Mouse (Mus musculus) heart, embryonic 14.5 days (tissue): ENCODE data around the gene Ethe1. TPM values are rescaled to one million over a fixed set of nuclear protein-coding genes. Genes with fewer than 3 reads are reported as not detected.
"Not testable (repeated sequence)": the region's sequence is repeated elsewhere in the genome, so short reads cannot be mapped to it uniquely, and the experiment has no call there.

Experiments
- ATAC-seq: fragments of 200-750 bp; cut with Nextera tagmentation; 2 replicates; pipeline ENCODE4 v1.8.0; 2017; ENCODE audit warnings: low read depth, moderate TSS enrichment; ENCODE audit not compliant: insufficient number of reproducible peaks, insufficient read depth, low FRiP score
- H3K27ac ChIP-seq, 2 experiments: fragments of 200-500 bp in 1 of 2; fragments of 300-500 bp in 1 of 2; sonication (generic) in 1 of 2; replicated peaks in 1 of 2; 2 replicates each; pipeline ENCODE4 v1.5.1; 2012 to 2014; ENCODE audit warnings: low read depth in 2 of 2, low read length in 2 of 2, control low read depth in 1 of 2, mild to moderate bottlenecking in 1 of 2, mixed read lengths in 1 of 2; ENCODE audit not compliant: control insufficient read depth in 1 of 2, insufficient read depth in 1 of 2
- H3K27me3 ChIP-seq: fragments of 300-500 bp; sonication (generic); 2 replicates; pipeline ENCODE4 v1.6.1; 2014; ENCODE audit warnings: mild to moderate bottlenecking, low read length, control low read depth; ENCODE audit not compliant: control insufficient read depth, insufficient read depth
- H3K36me3 ChIP-seq: fragments of 300-500 bp; sonication (generic); 2 replicates; pipeline ENCODE4 v1.6.1; 2014; ENCODE audit warnings: mild to moderate bottlenecking, control low read depth, low read length, mixed read lengths; ENCODE audit not compliant: control insufficient read depth, insufficient read depth
- H3K4me1 ChIP-seq, 2 experiments: fragments of 200-500 bp in 1 of 2; fragments of 300-500 bp in 1 of 2; sonication (generic) in 1 of 2; 2 replicates each; pipeline ENCODE4 v1.6.1; 2012 to 2014; ENCODE audit warnings: low read length in 2 of 2, control low read depth in 1 of 2, mixed read lengths in 1 of 2; ENCODE audit not compliant: control insufficient read depth in 2 of 2, insufficient read depth in 2 of 2
- H3K4me2 ChIP-seq: fragments of 300-500 bp; sonication (generic); 2 replicates; pipeline ENCODE4 v1.6.1; 2014; ENCODE audit warnings: mild to moderate bottlenecking, low read length
- H3K4me3 ChIP-seq, 2 experiments: fragments of 200-500 bp in 1 of 2; fragments of 300-500 bp in 1 of 2; sonication (generic) in 1 of 2; 2 replicates each; pipeline ENCODE4 v1.5.1; 2012 to 2014; ENCODE audit warnings: low read length in 2 of 2, mild to moderate bottlenecking in 2 of 2, control low read depth in 1 of 2, low read depth in 1 of 2, moderate library complexity in 1 of 2; ENCODE audit not compliant: control insufficient read depth in 1 of 2, insufficient read depth in 1 of 2
- H3K9ac ChIP-seq: fragments of 300-500 bp; sonication (generic); 2 replicates; pipeline ENCODE4 v1.6.1; 2014; ENCODE audit warnings: mild to moderate bottlenecking, low read length
- H3K9me3 ChIP-seq: fragments of 300-500 bp; sonication (generic); 2 replicates; pipeline ENCODE4 v1.6.1; 2016; ENCODE audit warnings: low read length, control low read depth; ENCODE audit not compliant: control insufficient read depth
- whole genome bisulfite sequencing: fragments of 180-500 bp; shearing (Covaris S2); extraction: QIAGEN DNeasy Blood & Tissue Kit; methylation state at CpG from one replicate; pipeline ENCODE4 v1.1.7; 2014; 5-methylcytosine and 5-hydroxymethylcytosine counted together
- polyA plus RNA-seq: library from polyadenylated mRNA; unstranded; fragments of >200 nt; fragmentation: Nextera tagmentation; extraction: Ambion mirVana; gene quantifications from 2 replicates; pipeline ENCODE4 v1.2.1, GENCODE M21; 2014

Gene Ethe1
- polyA plus RNA-seq, 1 experiment from 2014 or later, result 26.2 TPM

DNA sequence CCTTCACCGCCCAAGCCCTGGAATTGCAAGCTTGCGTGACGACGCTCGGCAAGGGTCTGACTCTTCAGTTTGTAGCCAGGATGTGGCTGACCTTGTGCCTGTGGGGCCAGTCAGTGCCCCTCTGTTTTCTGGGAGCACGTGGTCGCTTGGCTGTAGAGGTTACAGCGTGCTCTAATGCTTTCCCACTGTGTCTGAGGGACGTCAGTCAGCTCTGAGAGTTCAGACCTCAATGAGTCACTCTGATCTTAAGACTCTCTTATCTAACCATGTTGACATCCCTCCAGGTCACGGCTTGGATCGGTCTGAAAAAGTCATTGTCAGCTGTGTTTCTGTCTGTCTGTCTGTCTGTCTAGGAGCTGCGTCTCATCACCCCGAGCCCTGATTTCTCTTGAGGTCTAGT is 27.5 kb downstream of the Ethe1 start:
- H3K9me3 ChIP-seq, result no peaks in the 10 kb centered on the region
- no peak overlapping the region for H3K4me3 ChIP-seq
- peaks cover 4 to 14% of the 10 kb centered on the region in 2 experiments; a peak in 3 of 4 replicates for H3K4me1 ChIP-seq
- ATAC-seq, result no peak
- 57% methylated on average over 13 of the region's 13 CpGs for WGBS
- no peaks in the 10 kb centered on the region for H3K36me3 ChIP-seq
- no peak overlapping the region for H3K9ac ChIP-seq
- no peak overlapping the region for H3K27ac ChIP-seq
- H3K4me2 ChIP-seq, result no peak overlapping the region
- peaks cover 42% of the 10 kb centered on the region for H3K27me3 ChIP-seq

GRCm38 (mm10) chr7:24617763-24618162 is 30.4 kb downstream of the Ethe1 start:
- ATAC-seq, result no peak
- no peak overlapping the region for H3K27ac ChIP-seq
- 67% methylated on average over 8 of the region's 8 CpGs for WGBS
- H3K4me2 ChIP-seq, result no peak overlapping the region
- peaks cover 13% of the 10 kb centered on the region for H3K27me3 ChIP-seq
- H3K9ac ChIP-seq, result no peak overlapping the region
- H3K4me3 ChIP-seq, result no peak overlapping the region
- 0 out of 2 replicates have a peak, but pooled peaks cover 4% of the 10 kb centered on the region for H3K9me3 ChIP-seq
- no peaks in the 10 kb centered on the region for H3K36me3 ChIP-seq
- H3K4me1 ChIP-seq, result peaks cover 0 to under 1% of the 10 kb centered on the region in 2 experiments; a peak in 2 of 4 replicates

- not testable (repeated sequence) for H3K27me3 ChIP-seq, H3K9me3 ChIP-seq, ATAC-seq, H3K4me3 ChIP-seq, H3K36me3 ChIP-seq, H3K27ac ChIP-seq, H3K4me1 ChIP-seq, H3K9ac ChIP-seq, H3K4me2 ChIP-seq
- 85% methylated on average over 8 of the region's 8 CpGs for WGBS
Observed at GRCm38 (mm10) chr7:24618374-24618773, 31.0 kb downstream of the Ethe1 start.

- no peak for ATAC-seq
- H3K27me3 ChIP-seq, result no peaks in the 10 kb centered on the region
- no peak overlapping the region for H3K9ac ChIP-seq
- no peaks in the 10 kb centered on the region for H3K4me1 ChIP-seq
- 36% methylated on average over 13 of the region's 13 CpGs for WGBS
- H3K27ac ChIP-seq, result no peak overlapping the region
- H3K36me3 ChIP-seq, result no peaks in the 10 kb centered on the region
- no peak overlapping the region for H3K4me2 ChIP-seq
- H3K9me3 ChIP-seq, result 0 out of 2 replicates have a peak, but pooled peaks cover 4% of the 10 kb centered on the region
- H3K4me3 ChIP-seq, result no peak overlapping the region
Observed at GRCm38 (mm10) chr7:24619671-24620397, 32.5 kb downstream of the Ethe1 start.

DNA sequence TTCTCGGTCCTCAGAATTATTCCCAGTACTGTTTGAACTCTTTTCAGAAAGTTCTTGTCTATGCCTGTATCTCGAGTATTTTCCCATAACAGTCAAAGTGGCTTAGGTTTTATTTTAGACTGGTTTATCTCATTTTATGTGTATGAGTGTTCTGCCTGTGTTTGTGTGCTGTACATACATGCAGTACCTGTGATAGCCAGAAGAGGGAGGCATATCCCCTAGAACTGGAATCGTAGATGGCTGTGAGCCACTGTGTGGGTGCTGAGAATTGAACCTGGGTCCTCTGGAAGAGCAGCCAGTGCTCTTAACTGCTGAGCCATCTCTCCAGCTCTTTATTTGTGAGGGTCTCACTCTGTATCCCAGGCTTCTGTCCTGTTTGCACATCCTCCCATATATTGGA is 33.9 kb downstream of the Ethe1 start:
- no peak overlapping the region for H3K4me3 ChIP-seq
- ATAC-seq, result no peak
- H3K36me3 ChIP-seq, result no peaks in the 10 kb centered on the region
- no peak overlapping the region for H3K4me2 ChIP-seq
- no peaks in the 10 kb centered on the region for H3K4me1 ChIP-seq
- H3K9me3 ChIP-seq, result 0 out of 2 replicates have a peak, but pooled peaks cover 4% of the 10 kb centered on the region
- H3K9ac ChIP-seq, result no peak overlapping the region
- H3K27ac ChIP-seq, result no peak overlapping the region
- 81% methylated on average over 3 of the region's 3 CpGs for WGBS
- no peaks in the 10 kb centered on the region for H3K27me3 ChIP-seq

GRCm38 (mm10) chr7:24622967-24623366 is 35.6 kb downstream of the Ethe1 start:
- 81% methylated on average over 6 of the region's 6 CpGs for WGBS
- H3K4me2 ChIP-seq, result no peak overlapping the region
- no peak for ATAC-seq
- no peaks in the 10 kb centered on the region for H3K4me1 ChIP-seq
- no peak overlapping the region for H3K4me3 ChIP-seq
- no peak overlapping the region for H3K9ac ChIP-seq
- H3K9me3 ChIP-seq, result 0 out of 2 replicates have a peak, but pooled peaks cover 4% of the 10 kb centered on the region
- no peaks in the 10 kb centered on the region for H3K36me3 ChIP-seq
- H3K27ac ChIP-seq, result no peak overlapping the region
- no peaks in the 10 kb centered on the region for H3K27me3 ChIP-seq

- peak overlapping the region; percentile 48 for H3K9ac ChIP-seq
- 10% methylated on average over 31 of the region's 33 CpGs for WGBS
- H3K27me3 ChIP-seq, result no peaks in the 10 kb centered on the region
- H3K4me1 ChIP-seq, result no peaks in the 10 kb centered on the region
- peak overlapping the region; percentile 24 to 25; a peak in 3 of 4 replicates for H3K4me3 ChIP-seq
- H3K4me2 ChIP-seq, result peak overlapping the region; percentile 59
- H3K27ac ChIP-seq, result no peak overlapping the region
- peak; percentile 82 for ATAC-seq
- no peaks in the 10 kb centered on the region for H3K36me3 ChIP-seq
- H3K9me3 ChIP-seq, result no peaks in the 10 kb centered on the region
Observed at GRCm38 (mm10) chr7:24628685-24629610, 41.6 kb downstream of the Ethe1 start.
